Mouse (Mus musculus) hindbrain, embryonic 11.5 days (tissue): Measurements from ENCODE around the gene Mast4. TPM values are rescaled to one million over a fixed set of nuclear protein-coding genes. Genes with fewer than 3 reads are reported as not detected.

Source experiments
- ATAC-seq: fragments of 200-750 bp; cut with Nextera tagmentation; 2 replicates; pipeline ENCODE4 v1.8.0; 2017; ENCODE audit warnings: mild to moderate bottlenecking, moderate TSS enrichment, moderate library complexity; ENCODE audit not compliant: low FRiP score
- DNase-seq: peaks from one replicate; pipeline ENCODE4 v3.0.0-alpha.2; 2015; ENCODE audit warnings: low spot score
- H3K27ac ChIP-seq: fragments of 300-500 bp; sonication (generic); 2 replicates; pipeline ENCODE4 v1.5.1; 2014; ENCODE audit warnings: mild to moderate bottlenecking, low read depth, low read length
- H3K27me3 ChIP-seq: fragments of 300-500 bp; sonication (generic); 2 replicates; pipeline ENCODE4 v1.6.1; 2014; ENCODE audit warnings: mild to moderate bottlenecking, low read length, moderate library complexity, mixed read lengths; ENCODE audit not compliant: control insufficient read depth, insufficient read depth
- H3K36me3 ChIP-seq: fragments of 300-500 bp; sonication (generic); 2 replicates; pipeline ENCODE4 v1.6.1; 2014; ENCODE audit warnings: mild to moderate bottlenecking, low read length, moderate library complexity, mixed read lengths; ENCODE audit not compliant: control insufficient read depth, insufficient read depth
- H3K4me1 ChIP-seq: fragments of 300-500 bp; sonication (generic); replicated peaks from 2 replicates; pipeline ENCODE4 v1.6.1; 2014; ENCODE audit warnings: low read length, mixed read lengths; ENCODE audit not compliant: control insufficient read depth, insufficient read depth
- H3K4me2 ChIP-seq: fragments of 300-500 bp; sonication (generic); replicated peaks from 2 replicates; pipeline ENCODE4 v1.6.1; 2014; ENCODE audit warnings: mild to moderate bottlenecking, low read depth, low read length
- H3K4me3 ChIP-seq: fragments of 300-500 bp; sonication (generic); 2 replicates; pipeline ENCODE4 v1.5.1; 2014; ENCODE audit warnings: low read depth, low read length
- H3K9ac ChIP-seq: fragments of 300-500 bp; sonication (generic); 2 replicates; pipeline ENCODE4 v1.6.1; 2014; ENCODE audit warnings: low read depth, low read length
- H3K9me3 ChIP-seq: fragments of 300-500 bp; sonication (generic); 2 replicates; pipeline ENCODE4 v1.6.1; 2016; ENCODE audit warnings: low read length; ENCODE audit not compliant: control insufficient read depth
- WGBS: fragments of 180-500 bp; shearing (Covaris S2); extraction: QIAGEN DNeasy Blood & Tissue Kit; methylation state at CpG from one replicate; pipeline ENCODE4 v1.1.7; 2014; 5-methylcytosine and 5-hydroxymethylcytosine counted together
- polyA plus RNA-seq: library from polyadenylated mRNA; unstranded; fragments of >200 nt; fragmentation: Nextera tagmentation; extraction: Ambion mirVana; gene quantifications from 2 replicates; pipeline ENCODE4 v1.2.1, GENCODE M21; 2014

The Mast4 gene
- polyA plus RNA-seq, 1 experiment from 2014 or later = 26.9 TPM

- no peaks in the 10 kb centered on the region for H3K4me1 ChIP-seq
- H3K4me3 ChIP-seq = no peak overlapping the region
- no peak for DNase-seq
- no peak for ATAC-seq
- H3K27ac ChIP-seq = no peak overlapping the region
- no peak overlapping the region for H3K4me2 ChIP-seq
- H3K36me3 ChIP-seq = no peaks in the 10 kb centered on the region
- no peak overlapping the region for H3K9ac ChIP-seq
- H3K27me3 ChIP-seq = no peaks in the 10 kb centered on the region
- no peaks in the 10 kb centered on the region for H3K9me3 ChIP-seq
- 85% methylated on average over 1 of the region's 1 CpGs for WGBS
Measured at GRCm38 (mm10) chr13:102726876-102727275, 607.4 kb downstream of the Mast4 start.

GRCm38 (mm10) chr13:102725906-102726305, 608.4 kb downstream of the Mast4 start:
- Histone ChIP-seq H3K27ac (no peak overlapping the region), H3K4me2 (no peak overlapping the region), H3K4me1 (no peaks in the 10 kb centered on the region), H3K9ac (no peak overlapping the region), H3K36me3 (no peaks in the 10 kb centered on the region), H3K9me3 (no peaks in the 10 kb centered on the region), H3K4me3 (no peak overlapping the region), H3K27me3 (no peaks in the 10 kb centered on the region)
- WGBS = 84% methylated on average over 2 of the region's 2 CpGs
- ATAC-seq (no peak), DNase-seq (no peak)

GRCm38 (mm10) chr13:102725416-102725815, 608.9 kb downstream of the Mast4 start:
- Histone ChIP-seq H3K4me1 (no peaks in the 10 kb centered on the region), H3K27ac (no peak overlapping the region), H3K9ac (no peak overlapping the region), H3K36me3 (no peaks in the 10 kb centered on the region), H3K27me3 (no peaks in the 10 kb centered on the region), H3K4me2 (no peak overlapping the region), H3K4me3 (no peak overlapping the region), H3K9me3 (no peaks in the 10 kb centered on the region)
- DNase-seq (no peak), ATAC-seq (no peak)

- no peaks in the 10 kb centered on the region for H3K27me3 ChIP-seq
- H3K36me3 ChIP-seq = no peaks in the 10 kb centered on the region
- ATAC-seq (no peak), DNase-seq (no peak)
- no peak overlapping the region for H3K9ac ChIP-seq
- no peaks in the 10 kb centered on the region for H3K9me3 ChIP-seq
- no peak overlapping the region for H3K27ac ChIP-seq
- WGBS = 62% methylated on average over 1 of the region's 1 CpGs
- H3K4me1 ChIP-seq = no peaks in the 10 kb centered on the region
- H3K4me3 ChIP-seq = no peak overlapping the region
- no peak overlapping the region for H3K4me2 ChIP-seq
Measured at GRCm38 (mm10) chr13:102716973-102717372, 617.3 kb downstream of the Mast4 start.

GRCm38 (mm10) chr13:102700744-102701143, 633.6 kb downstream of the Mast4 start:
- WGBS = 81% methylated on average over 3 of the region's 3 CpGs
- no peak overlapping the region for H3K9ac ChIP-seq
- no peaks in the 10 kb centered on the region for H3K9me3 ChIP-seq
- no peak overlapping the region for H3K4me3 ChIP-seq
- DNase-seq = no peak
- ATAC-seq = no peak
- H3K36me3 ChIP-seq = no peaks in the 10 kb centered on the region
- no peak overlapping the region for H3K27ac ChIP-seq
- no peaks in the 10 kb centered on the region; the same call in 1 of the 2 replicates for H3K4me1 ChIP-seq
- no peaks in the 10 kb centered on the region for H3K27me3 ChIP-seq
- H3K4me2 ChIP-seq = no peak overlapping the region

GRCm38 (mm10) chr13:102700176-102700575, 634.1 kb downstream of the Mast4 start:
- Histone ChIP-seq H3K4me1 (no peaks in the 10 kb centered on the region; the same call in 1 of the 2 replicates), H3K27me3 (no peaks in the 10 kb centered on the region), H3K9me3 (no peaks in the 10 kb centered on the region), H3K4me3 (no peak overlapping the region), H3K9ac (no peak overlapping the region), H3K36me3 (no peaks in the 10 kb centered on the region), H3K4me2 (no peak overlapping the region), H3K27ac (no peak overlapping the region)
- ATAC-seq = no peak
- 92% methylated on average over 5 of the region's 5 CpGs for WGBS
- DNase-seq = no peak

GRCm38 (mm10) chr13:102698751-102699323, 635.5 kb downstream of the Mast4 start:
- 36% methylated on average over 14 of the region's 14 CpGs for WGBS
- Histone ChIP-seq H3K27ac (peak overlapping the region; percentile 63), H3K4me3 (no peak overlapping the region), H3K4me2 (peak overlapping the region; percentile 8; the same call in 1 of the 2 replicates), H3K9me3 (no peaks in the 10 kb centered on the region), H3K27me3 (no peaks in the 10 kb centered on the region), H3K9ac (0 out of 2 replicates have a peak overlapping the region, but pooled peaks have one; percentile 38), H3K36me3 (no peaks in the 10 kb centered on the region), H3K4me1 (no peaks in the 10 kb centered on the region; the same call in 1 of the 2 replicates)
- DNase-seq = peak; percentile 39
- peak; percentile 79 for ATAC-seq

GRCm38 (mm10) chr13:102698335-102698734, 636.0 kb downstream of the Mast4 start:
- Histone ChIP-seq H3K36me3 (no peaks in the 10 kb centered on the region), H3K27me3 (no peaks in the 10 kb centered on the region), H3K4me1 (no peaks in the 10 kb centered on the region; the same call in 1 of the 2 replicates), H3K9me3 (no peaks in the 10 kb centered on the region), H3K4me2 (peak overlapping the region; percentile 8; the same call in 1 of the 2 replicates), H3K4me3 (no peak overlapping the region), H3K27ac (0 out of 2 replicates have a peak overlapping the region, but pooled peaks have one; percentile 63), H3K9ac (no peak overlapping the region)
- ATAC-seq (no peak), DNase-seq (no peak)
- WGBS = 41% methylated on average over 10 of the region's 10 CpGs

GRCm38 (mm10) chr13:102695121-102695905, 639.0 kb downstream of the Mast4 start:
- no peaks in the 10 kb centered on the region for H3K36me3 ChIP-seq
- no peak for ATAC-seq
- WGBS = 84% methylated on average over 7 of the region's 7 CpGs

More at GRCm38 (mm10) chr13:102695121-102695905, 639.0 kb downstream of the Mast4 start:
- Histone ChIP-seq H3K9ac (no peak overlapping the region), H3K27me3 (no peaks in the 10 kb centered on the region), H3K4me2 (no peak overlapping the region), H3K9me3 (no peaks in the 10 kb centered on the region), H3K27ac (no peak overlapping the region), H3K4me1 (no peaks in the 10 kb centered on the region; the same call in 1 of the 2 replicates), H3K4me3 (no peak overlapping the region)
- no peak for DNase-seq
